Mouse (Mus musculus) ES-E14 (cell line): Measurements from ENCODE around the gene Wdr62.
A peak's percentile ranks its signal among the peaks of the same experiment; 100 is the strongest.

Source experiments
- MAFK ChIP-seq: IDR thresholded peaks from 2 replicates; pipeline ENCODE4 v1.6.1; 2014; ENCODE audit warnings: mild to moderate bottlenecking, low read depth, low read length, inconsistent platforms; ENCODE audit not compliant: insufficient read depth
- ZNF384 ChIP-seq: IDR thresholded peaks from 2 replicates; pipeline ENCODE4 v1.6.1; 2012; ENCODE audit warnings: low read depth, low read length, inconsistent platforms

DNA sequence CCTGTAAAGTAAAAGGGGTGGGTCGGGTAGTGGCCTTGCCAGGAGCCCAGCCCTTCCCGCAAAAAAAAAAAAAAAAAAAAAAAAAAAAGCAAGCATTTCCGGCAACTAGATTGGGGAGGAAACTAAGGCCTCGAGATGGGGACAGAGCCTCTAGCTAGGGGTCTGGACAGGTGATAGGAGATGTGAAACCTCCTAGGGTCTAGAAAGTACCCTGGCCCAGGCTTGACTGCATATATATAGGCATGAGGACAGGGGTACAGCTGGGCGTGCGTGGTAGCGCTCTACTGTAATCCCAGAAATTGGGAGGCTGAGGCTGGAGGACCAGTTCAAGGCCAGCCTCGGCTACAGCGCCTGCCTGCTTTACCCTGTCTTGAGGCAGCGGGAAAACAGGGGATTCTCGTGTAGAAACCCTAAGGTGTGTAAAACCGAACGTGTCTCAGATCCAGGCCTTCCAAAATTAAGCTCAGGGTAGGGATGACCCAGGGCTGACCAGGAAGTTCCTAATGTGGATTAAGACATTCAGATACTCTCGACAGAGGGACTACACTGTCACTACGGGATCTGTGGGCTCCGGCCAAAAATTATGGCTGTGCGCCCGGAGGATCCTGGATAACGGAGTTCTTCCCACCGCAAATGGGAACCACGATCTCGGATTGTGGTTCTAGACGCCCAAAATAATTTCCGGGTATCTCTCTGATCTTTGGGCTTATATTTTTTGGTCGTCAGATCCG lies 86.0 kb downstream of the Wdr62 start:
- TF ChIP-seq MAFK, result no peak
- TF ChIP-seq ZNF384, result peak; percentile 98
